Mouse (Mus musculus): ENCODE measurements at regions not wholly inside any gene's neighbourhood (a gene's known extent, or its start where the extent isn't known, plus 50 kb on each side); places are given as distances from the start of the nearest gene placed in this dataset.
"Not testable (repeated sequence)": the region's sequence is repeated elsewhere in the genome, so short reads cannot be mapped to it uniquely, and the experiment has no call there.

- no peak for ATAC-seq (ENCODE audit: low read depth)
- no peak overlapping the region for H3K27ac ChIP-seq (ENCODE audit: low read length)
- H3K4me1 ChIP-seq (replicated peaks; ENCODE audit: control insufficient read depth, insufficient read depth, low read length) = no peaks in the 10 kb centered on the region
- no peaks in the 10 kb centered on the region for H3K36me3 ChIP-seq (ENCODE audit: control insufficient read depth, insufficient read depth, low read length)
- no peak overlapping the region for H3K4me3 ChIP-seq (ENCODE audit: low read length)
- H3K27me3 ChIP-seq (ENCODE audit: control insufficient read depth, insufficient read depth, low read depth, low read length) = no peaks in the 10 kb centered on the region
- 64% methylated on average over 3 of the region's 3 CpGs for whole genome bisulfite sequencing
- no peak overlapping the region for H3K9ac ChIP-seq (ENCODE audit: low read length)
- no peak overlapping the region for H3K4me2 ChIP-seq (ENCODE audit: low read depth, low read length)
- H3K9me3 ChIP-seq (ENCODE audit: control insufficient read depth, low read length) = no peaks in the 10 kb centered on the region
Observed at GRCm38 (mm10) chr15:23536691-23537090, 987.9 kb downstream of the Cdh18 start.

GRCm38 (mm10) chr15:23537449-23537848 is 988.6 kb downstream of the Cdh18 start:
- WGBS = 58% methylated on average over 3 of the region's 3 CpGs

GRCm38 (mm10) chr15:23560136-23560535 is 1011.3 kb downstream of the Cdh18 start:
- no peak overlapping the region for H3K4me3 ChIP-seq (ENCODE audit: low read length)
- no peak overlapping the region for H3K27ac ChIP-seq (ENCODE audit: low read length)
- WGBS = 73% methylated on average over 3 of the region's 3 CpGs
- no peaks in the 10 kb centered on the region for H3K9me3 ChIP-seq (ENCODE audit: control insufficient read depth, low read length)
- no peaks in the 10 kb centered on the region for H3K27me3 ChIP-seq (ENCODE audit: control insufficient read depth, insufficient read depth, low read depth, low read length)
- H3K4me2 ChIP-seq (ENCODE audit: low read depth, low read length) = no peak overlapping the region
- ATAC-seq (ENCODE audit: low read depth) = no peak
- no peaks in the 10 kb centered on the region for H3K4me1 ChIP-seq (replicated peaks; ENCODE audit: control insufficient read depth, insufficient read depth, low read length)
- H3K9ac ChIP-seq (ENCODE audit: low read length) = no peak overlapping the region
- no peaks in the 10 kb centered on the region for H3K36me3 ChIP-seq (ENCODE audit: control insufficient read depth, insufficient read depth, low read length)

More at GRCm38 (mm10) chr15:23537449-23537848, 988.6 kb downstream of the Cdh18 start:
- Histone ChIP-seq H3K9ac (ENCODE audit: low read length) (no peak overlapping the region), H3K9me3 (ENCODE audit: control insufficient read depth, low read length) (no peaks in the 10 kb centered on the region), H3K27me3 (ENCODE audit: control insufficient read depth, insufficient read depth, low read depth, low read length) (no peaks in the 10 kb centered on the region), H3K27ac (ENCODE audit: low read length) (no peak overlapping the region), H3K36me3 (ENCODE audit: control insufficient read depth, insufficient read depth, low read length) (no peaks in the 10 kb centered on the region), H3K4me2 (ENCODE audit: low read depth, low read length) (no peak overlapping the region), H3K4me3 (ENCODE audit: low read length) (no peak overlapping the region), H3K4me1 (replicated peaks; ENCODE audit: control insufficient read depth, insufficient read depth, low read length) (no peaks in the 10 kb centered on the region)
- ATAC-seq (ENCODE audit: low read depth) = no peak

- WGBS = 62% methylated on average over 2 of the region's 2 CpGs
- ATAC-seq (ENCODE audit: low read depth) = peak; percentile 72
- no peaks in the 10 kb centered on the region for H3K36me3 ChIP-seq (ENCODE audit: control insufficient read depth, insufficient read depth, low read length)
Observed at GRCm38 (mm10) chr15:23562181-23562580, 1013.4 kb downstream of the Cdh18 start.

GRCm38 (mm10) chr15:23564981-23565380 is 1016.2 kb downstream of the Cdh18 start:
- no peaks in the 10 kb centered on the region for H3K36me3 ChIP-seq (ENCODE audit: control insufficient read depth, insufficient read depth, low read length)
- H3K27ac ChIP-seq (ENCODE audit: low read length) = no peak overlapping the region
- ATAC-seq (ENCODE audit: low read depth) = no peak
- H3K27me3 ChIP-seq (ENCODE audit: control insufficient read depth, insufficient read depth, low read depth, low read length) = no peaks in the 10 kb centered on the region
- no peak overlapping the region for H3K9ac ChIP-seq (ENCODE audit: low read length)
- no peaks in the 10 kb centered on the region for H3K9me3 ChIP-seq (ENCODE audit: control insufficient read depth, low read length)
- H3K4me2 ChIP-seq (ENCODE audit: low read depth, low read length) = no peak overlapping the region
- H3K4me3 ChIP-seq (ENCODE audit: low read length) = no peak overlapping the region
- no peaks in the 10 kb centered on the region for H3K4me1 ChIP-seq (replicated peaks; ENCODE audit: control insufficient read depth, insufficient read depth, low read length)

More at GRCm38 (mm10) chr15:23562181-23562580, 1013.4 kb downstream of the Cdh18 start:
- H3K4me1 ChIP-seq (replicated peaks; ENCODE audit: control insufficient read depth, insufficient read depth, low read length) = no peaks in the 10 kb centered on the region
- no peak overlapping the region for H3K4me3 ChIP-seq (ENCODE audit: low read length)
- no peak overlapping the region for H3K27ac ChIP-seq (ENCODE audit: low read length)
- no peak overlapping the region for H3K4me2 ChIP-seq (ENCODE audit: low read depth, low read length)
- H3K9ac ChIP-seq (ENCODE audit: low read length) = no peak overlapping the region
- no peaks in the 10 kb centered on the region for H3K9me3 ChIP-seq (ENCODE audit: control insufficient read depth, low read length)
- H3K27me3 ChIP-seq (ENCODE audit: control insufficient read depth, insufficient read depth, low read depth, low read length) = no peaks in the 10 kb centered on the region

GRCm38 (mm10) chr15:23566886-23567655 is 1018.2 kb downstream of the Cdh18 start:
- H3K4me3 ChIP-seq (ENCODE audit: low read length) = no peak overlapping the region
- no peak overlapping the region for H3K4me2 ChIP-seq (ENCODE audit: low read depth, low read length)
- no peak overlapping the region for H3K27ac ChIP-seq (ENCODE audit: low read length)
- 53% methylated on average over 3 of the region's 3 CpGs for WGBS
- no peaks in the 10 kb centered on the region for H3K36me3 ChIP-seq (ENCODE audit: control insufficient read depth, insufficient read depth, low read length)
- H3K4me1 ChIP-seq (replicated peaks; ENCODE audit: control insufficient read depth, insufficient read depth, low read length) = no peaks in the 10 kb centered on the region
- H3K9ac ChIP-seq (ENCODE audit: low read length) = no peak overlapping the region
- no peak for ATAC-seq (ENCODE audit: low read depth)
- no peaks in the 10 kb centered on the region for H3K9me3 ChIP-seq (ENCODE audit: control insufficient read depth, low read length)
- no peaks in the 10 kb centered on the region for H3K27me3 ChIP-seq (ENCODE audit: control insufficient read depth, insufficient read depth, low read depth, low read length)

- not testable (repeated sequence) for H3K4me2 ChIP-seq (ENCODE audit: low read depth, low read length); H3K27me3 ChIP-seq (ENCODE audit: control insufficient read depth, insufficient read depth, low read depth, low read length); H3K4me1 ChIP-seq (replicated peaks; ENCODE audit: control insufficient read depth, insufficient read depth, low read length); H3K9ac ChIP-seq (ENCODE audit: low read length); H3K27ac ChIP-seq (ENCODE audit: low read length); ATAC-seq (ENCODE audit: low read depth); H3K36me3 ChIP-seq (ENCODE audit: control insufficient read depth, insufficient read depth, low read length); H3K4me3 ChIP-seq (ENCODE audit: low read length); H3K9me3 ChIP-seq (ENCODE audit: control insufficient read depth, low read length)
- 85% methylated on average over 6 of the region's 6 CpGs for whole genome bisulfite sequencing
Observed at GRCm38 (mm10) chr15:23568651-23569050, 1019.8 kb downstream of the Cdh18 start.

GRCm38 (mm10) chr15:23581898-23582297 is 1033.1 kb downstream of the Cdh18 start:
- Histone ChIP-seq H3K4me3 (ENCODE audit: low read length) (no peak overlapping the region), H3K27me3 (ENCODE audit: control insufficient read depth, insufficient read depth, low read depth, low read length) (no peaks in the 10 kb centered on the region), H3K9me3 (ENCODE audit: control insufficient read depth, low read length) (no peaks in the 10 kb centered on the region), H3K27ac (ENCODE audit: low read length) (no peak overlapping the region), H3K4me2 (ENCODE audit: low read depth, low read length) (no peak overlapping the region), H3K4me1 (replicated peaks; ENCODE audit: control insufficient read depth, insufficient read depth, low read length) (no peaks in the 10 kb centered on the region), H3K36me3 (ENCODE audit: control insufficient read depth, insufficient read depth, low read length) (no peaks in the 10 kb centered on the region), H3K9ac (ENCODE audit: low read length) (no peak overlapping the region)
- WGBS = 46% methylated on average over 1 of the region's 1 CpGs
- ATAC-seq (ENCODE audit: low read depth) = no peak

- ATAC-seq (ENCODE audit: low read depth) = no peak
- Histone ChIP-seq H3K9ac (ENCODE audit: low read length) (no peak overlapping the region), H3K4me2 (ENCODE audit: low read depth, low read length) (no peak overlapping the region), H3K4me1 (replicated peaks; ENCODE audit: control insufficient read depth, insufficient read depth, low read length) (no peaks in the 10 kb centered on the region), H3K4me3 (ENCODE audit: low read length) (no peak overlapping the region), H3K27ac (ENCODE audit: low read length) (no peak overlapping the region), H3K9me3 (ENCODE audit: control insufficient read depth, low read length) (no peaks in the 10 kb centered on the region), H3K36me3 (ENCODE audit: control insufficient read depth, insufficient read depth, low read length) (no peaks in the 10 kb centered on the region), H3K27me3 (ENCODE audit: control insufficient read depth, insufficient read depth, low read depth, low read length) (no peaks in the 10 kb centered on the region)
- 80% methylated on average over 2 of the region's 2 CpGs for WGBS
Observed at GRCm38 (mm10) chr15:23590451-23590850, 1041.6 kb downstream of the Cdh18 start.
